Mouse (Mus musculus): ENCODE data around the gene Npepl1. TPM values are rescaled to one million over a fixed set of nuclear protein-coding genes. Genes with fewer than 3 reads are reported as not detected.

Gene Npepl1
- total RNA-seq, 2 experiments from 2014 or later = 11.8 to 13.9 TPM

Other genes with a start within 250 kb of the Npepl1 start
- gene Stx16, start 34.0 kb upstream of the Npepl1 start, total RNA-seq (2021) = 10 to 100 TPM; 58.2 to 62.5 TPM
- gene Gnas, start 174.0 kb downstream of the Npepl1 start, total RNA-seq (2021) = 1,000 to 10,000 TPM; 1,817 to 1,846 TPM
- gene Gm20721, start 236.4 kb downstream of the Npepl1 start, total RNA-seq (2021) = 1 to 10 TPM; 2.4 to 2.7 TPM

Measured in left cerebral cortex, adult 18-20 months (tissue).